ENCODE assay signal across 9 mouse cellular contexts in genomic region chr2:52319020-52319567, GRCm38 (mm10). TPM values are rescaled to one million over a fixed set of nuclear protein-coding genes. Genes with fewer than 3 reads are reported as not detected.
DNase-seq lines count a peak whose midpoint lies in the region; ATAC-seq lines count a peak whose summit lies in the region.
"Had no signal": no experiment of that assay in that cellular context is flagged by ENCODE, and none has a peak within 500 bp of the region (broad histone marks: within the 10 kb centered on the region; RNA-seq: fewer than 3 reads in every experiment).

No protein-coding gene starts in this region.

- H3K27ac ChIP-seq in limb, embryonic 13.5 days = no peak overlapping the region
- no peak overlapping the region for H3K27ac ChIP-seq in stomach, embryonic 15.5 days

- H3K9ac ChIP-seq in limb, embryonic 13.5 days = no peak overlapping the region
- H3K9ac ChIP-seq in stomach, embryonic 15.5 days = no peak overlapping the region

- no peak overlapping the region for H3K4me3 ChIP-seq in limb, embryonic 13.5 days
- H3K4me3 ChIP-seq in stomach, embryonic 15.5 days (replicated peaks) = no peak overlapping the region

- WGBS in limb, embryonic 13.5 days = 75% methylated on average over 5 of the region's 5 CpGs
- WGBS in stomach, embryonic 15.5 days = 54% methylated on average over 5 of the region's 5 CpGs

- ATAC-seq in limb, embryonic 13.5 days (ENCODE audit: low FRiP score, low read depth) = peak; percentile 84
- ATAC-seq in stomach, embryonic 15.5 days (ENCODE audit: insufficient read depth, low FRiP score, low read depth) = peak; percentile 92; the same call in 1 of the 2 replicates
- ATAC-seq in cerebellum, adult (ENCODE audit: insufficient number of reproducible peaks, low FRiP score, low TSS enrichment) = no peak

- H3K9me3 ChIP-seq in limb, embryonic 13.5 days = no peaks in the 10 kb centered on the region
- no peaks in the 10 kb centered on the region for H3K9me3 ChIP-seq in stomach, embryonic 15.5 days

- DNase-seq in testis, postnatal 14 days (ENCODE audit: low spot score) = peak; percentile 9
- DNase-seq in testis, postnatal 10 days (ENCODE audit: low spot score) = no peak
- peak; percentile 52 for DNase-seq in adrenal gland, postnatal 25 days
- DNase-seq in gastrocnemius, postnatal 14 days = no peak
- DNase-seq in gastrocnemius, postnatal 36 days = no peak
- DNase-seq: cerebellum, adult 11 months had no signal

- H3K36me3 ChIP-seq in limb, embryonic 13.5 days = no peaks in the 10 kb centered on the region
- no peaks in the 10 kb centered on the region for H3K36me3 ChIP-seq in stomach, embryonic 15.5 days

- intact Hi-C loops in gastrocnemius, postnatal 14 days (cut with DNase I; ENCODE audit: low total_unique reads) = loop anchor here (10.0 kb wide), 1 partner anchor 276 kb away; no protein-coding TSS in a partner anchor
- intact Hi-C loops in gastrocnemius, postnatal 36 days (cut with DNase I) = loop anchor here (5.0 kb wide), 1 partner anchor 273 kb away; no protein-coding TSS in a partner anchor

- no peaks in the 10 kb centered on the region for H3K27me3 ChIP-seq in limb, embryonic 13.5 days
- no peaks in the 10 kb centered on the region for H3K27me3 ChIP-seq in stomach, embryonic 15.5 days (replicated peaks)

- H3K4me1 ChIP-seq in limb, embryonic 13.5 days = no peaks in the 10 kb centered on the region
- no peaks in the 10 kb centered on the region for H3K4me1 ChIP-seq in stomach, embryonic 15.5 days

- no peak overlapping the region for H3K4me2 ChIP-seq in limb, embryonic 13.5 days (replicated peaks)
- H3K4me2 ChIP-seq in stomach, embryonic 15.5 days = no peak overlapping the region

RNA-seq across cellular contexts. Expression of gene Neb, which starts 59.2 kb away (rescaled TPM):
- total RNA-seq in adrenal gland, postnatal 25 days (2021) = 4.1 and 8.5 TPM in 2 replicates
- polyA plus RNA-seq in limb, embryonic 13.5 days (2015; fragmentation: Nextera tagmentation; extraction: Ambion mirVana) = 101 and 102 TPM in 2 replicates
- 1.4 and 4.3 TPM in 2 replicates for polyA plus RNA-seq in stomach, embryonic 15.5 days (2015; fragmentation: Nextera tagmentation; extraction: Ambion mirVana)
- total RNA-seq in gastrocnemius, postnatal 14 days (2021) = 1,000 to 10,000 TPM; 4,410 to 4,654 TPM
- total RNA-seq in gastrocnemius, postnatal 36 days (2021) = 1,000 to 10,000 TPM; 5,410 to 6,385 TPM

Comparison
In these comparisons a context has a peak if more than half of its experiments do, and no peak if none do; other contexts are left out.
1. DNase-seq: peak in testis, postnatal 14 days (single experiment) and adrenal gland, postnatal 25 days (single experiment); none in testis, postnatal 10 days (single experiment), gastrocnemius, postnatal 14 days (single experiment) and gastrocnemius, postnatal 36 days (0 of 2).
2. RNA of gene Neb, which starts 59.2 kb away (total RNA-seq): 5,410 to 6,385 TPM in gastrocnemius, postnatal 36 days and 4,410 to 4,654 TPM in gastrocnemius, postnatal 14 days; 4.1 to 8.5 TPM in adrenal gland, postnatal 25 days; every median in the first group is over 100 times any median in the second.